Mouse (Mus musculus): ENCODE measurements around the gene Il16. TPM values are rescaled to one million over a fixed set of nuclear protein-coding genes. Genes with fewer than 3 reads are reported as not detected.

Gene Il16
- polyA plus RNA-seq, 1 experiment, result 0.47 TPM

- no peak overlapping the region for H3K4me3 ChIP-seq (ENCODE audit: insufficient read depth, low read length)
- H3K27ac ChIP-seq (ENCODE audit: insufficient read depth, low read length), result no peak overlapping the region
- TF ChIP-seq POLR2A (IDR thresholded peaks at IDR 0.05; ENCODE audit: low read depth, low read length) (no peak), CTCF (IDR thresholded peaks at IDR 0.05; ENCODE audit: borderline replicate concordance, insufficient read depth, low read length) (no peak)
- H3K4me1 ChIP-seq (ENCODE audit: control insufficient read depth, insufficient read depth, low read length), result no peaks in the 10 kb centered on the region
Observed at GRCm38 (mm10) chr7:83653605-83654051, 91.9 kb downstream of the Il16 start.

GRCm38 (mm10) chr7:83652498-83652897, 93.0 kb downstream of the Il16 start:
- Histone ChIP-seq H3K27ac (ENCODE audit: insufficient read depth, low read length) (no peak overlapping the region), H3K4me1 (ENCODE audit: control insufficient read depth, insufficient read depth, low read length) (no peaks in the 10 kb centered on the region), H3K4me3 (ENCODE audit: insufficient read depth, low read length) (no peak overlapping the region)
- TF ChIP-seq POLR2A (IDR thresholded peaks at IDR 0.05; ENCODE audit: low read depth, low read length) (no peak), CTCF (IDR thresholded peaks at IDR 0.05; ENCODE audit: borderline replicate concordance, insufficient read depth, low read length) (no peak)

DNA sequence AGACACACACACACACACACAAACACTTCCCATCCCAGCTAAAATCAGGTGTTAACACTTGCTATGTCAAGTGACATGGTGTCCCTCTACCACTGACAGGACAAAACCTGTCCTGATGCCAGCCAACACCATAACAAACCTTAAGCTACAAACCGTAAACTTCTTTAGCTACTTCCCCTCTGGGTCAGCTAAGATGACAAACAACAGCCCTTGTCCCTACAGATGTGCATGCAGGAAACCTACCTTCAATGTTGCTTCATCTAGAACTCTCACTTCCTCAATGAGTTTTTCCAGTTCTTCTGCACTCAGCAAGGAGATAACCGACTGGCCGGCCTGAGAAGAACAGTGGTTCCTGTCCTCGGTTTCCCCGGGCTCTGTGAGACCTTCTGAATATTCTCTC, 94.9 kb downstream of the Il16 start:
- TF ChIP-seq POLR2A (IDR thresholded peaks at IDR 0.05; ENCODE audit: low read depth, low read length) (no peak), CTCF (IDR thresholded peaks at IDR 0.05; ENCODE audit: borderline replicate concordance, insufficient read depth, low read length) (no peak)
- H3K4me3 ChIP-seq (ENCODE audit: insufficient read depth, low read length), result no peak overlapping the region
- no peak overlapping the region for H3K27ac ChIP-seq (ENCODE audit: insufficient read depth, low read length)
- H3K4me1 ChIP-seq (ENCODE audit: control insufficient read depth, insufficient read depth, low read length), result no peaks in the 10 kb centered on the region

- H3K27ac ChIP-seq (ENCODE audit: insufficient read depth, low read length), result no peak overlapping the region
- H3K4me1 ChIP-seq (ENCODE audit: control insufficient read depth, insufficient read depth, low read length), result no peaks in the 10 kb centered on the region
- no peak overlapping the region for H3K4me3 ChIP-seq (ENCODE audit: insufficient read depth, low read length)
- no peak for TF ChIP-seq CTCF (IDR thresholded peaks at IDR 0.05; ENCODE audit: borderline replicate concordance, insufficient read depth, low read length)
- TF ChIP-seq POLR2A (IDR thresholded peaks at IDR 0.05; ENCODE audit: low read depth, low read length), result no peak
Observed at GRCm38 (mm10) chr7:83648807-83649206, 96.7 kb downstream of the Il16 start.

DNA sequence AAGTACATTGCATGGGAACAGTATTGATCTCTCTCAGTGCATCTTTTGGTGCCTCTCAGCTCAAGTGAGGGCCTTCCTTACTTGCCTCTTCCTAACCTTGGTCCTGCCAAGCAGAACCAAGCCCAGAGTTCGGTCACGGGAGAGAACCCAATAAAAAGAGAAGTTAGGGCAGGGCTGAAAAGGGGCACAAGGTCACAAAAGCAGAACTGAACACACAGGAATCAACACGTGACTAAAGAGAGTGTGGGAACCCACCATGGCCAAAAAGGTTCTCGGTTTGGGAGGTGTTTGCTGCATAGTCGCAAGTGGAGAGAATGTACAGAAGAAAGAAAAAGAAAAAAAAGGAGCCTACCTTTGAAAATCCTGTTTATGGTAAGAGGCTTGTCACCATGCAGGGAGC, 100.0 kb downstream of the Il16 start:
- Histone ChIP-seq H3K27ac (ENCODE audit: insufficient read depth, low read length) (no peak overlapping the region), H3K4me1 (ENCODE audit: control insufficient read depth, insufficient read depth, low read length) (0 out of 2 replicates have a peak, but pooled peaks cover 4% of the 10 kb centered on the region), H3K4me3 (ENCODE audit: insufficient read depth, low read length) (no peak overlapping the region)
- TF ChIP-seq POLR2A (IDR thresholded peaks at IDR 0.05; ENCODE audit: low read depth, low read length) (no peak), CTCF (IDR thresholded peaks at IDR 0.05; ENCODE audit: borderline replicate concordance, insufficient read depth, low read length) (no peak)

GRCm38 (mm10) chr7:83644761-83645160, 100.8 kb downstream of the Il16 start:
- Histone ChIP-seq H3K4me3 (ENCODE audit: insufficient read depth, low read length) (no peak overlapping the region), H3K4me1 (ENCODE audit: control insufficient read depth, insufficient read depth, low read length) (0 out of 2 replicates have a peak, but pooled peaks cover 4% of the 10 kb centered on the region), H3K27ac (ENCODE audit: insufficient read depth, low read length) (no peak overlapping the region)
- no peak for TF ChIP-seq POLR2A (IDR thresholded peaks at IDR 0.05; ENCODE audit: low read depth, low read length)
- TF ChIP-seq CTCF (IDR thresholded peaks at IDR 0.05; ENCODE audit: borderline replicate concordance, insufficient read depth, low read length), result no peak

DNA sequence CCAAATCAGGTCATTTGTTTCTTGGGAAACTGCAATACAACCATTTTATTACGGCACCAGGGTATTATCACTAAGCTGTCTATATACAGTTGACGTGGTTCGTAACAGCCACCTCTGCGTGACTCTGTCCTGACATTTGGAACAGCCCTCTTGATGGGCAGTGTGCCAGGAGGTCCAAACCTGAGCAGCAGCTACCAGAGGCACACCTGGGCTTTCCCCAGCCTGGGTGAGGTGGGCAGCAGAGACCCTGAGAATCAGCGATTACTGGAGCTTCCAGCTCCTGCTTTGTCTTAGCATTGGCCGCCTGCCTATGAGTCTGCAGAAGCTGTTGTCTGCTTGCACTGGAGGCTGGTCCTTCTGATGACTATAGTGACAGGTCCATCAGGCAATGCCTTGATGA, 101.9 kb downstream of the Il16 start:
- Histone ChIP-seq H3K4me1 (ENCODE audit: control insufficient read depth, insufficient read depth, low read length) (0 out of 2 replicates have a peak, but pooled peaks cover 4% of the 10 kb centered on the region), H3K4me3 (ENCODE audit: insufficient read depth, low read length) (no peak overlapping the region), H3K27ac (ENCODE audit: insufficient read depth, low read length) (no peak overlapping the region)
- TF ChIP-seq POLR2A (IDR thresholded peaks at IDR 0.05; ENCODE audit: low read depth, low read length) (no peak), CTCF (IDR thresholded peaks at IDR 0.05; ENCODE audit: borderline replicate concordance, insufficient read depth, low read length) (no peak)

DNA sequence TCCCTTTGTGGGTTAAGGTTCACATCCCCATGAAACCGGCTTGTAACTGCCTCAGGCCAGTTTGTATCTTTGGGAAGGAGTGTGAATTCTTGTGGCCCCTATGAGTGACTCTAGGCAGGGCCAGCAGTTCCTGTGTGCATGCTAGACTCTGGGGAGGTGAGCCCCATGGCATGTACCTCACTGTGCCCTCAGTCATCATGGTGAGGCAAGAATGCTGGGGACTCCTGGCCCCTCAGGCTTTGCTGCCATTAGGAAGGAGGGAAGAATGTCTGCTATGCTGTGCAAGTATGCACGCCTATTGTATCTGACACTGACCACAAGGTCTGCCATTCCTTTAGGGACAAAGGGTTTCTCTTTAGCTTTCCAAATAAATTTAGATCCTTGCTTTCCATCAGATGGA, 104.4 kb downstream of the Il16 start:
- no peak overlapping the region for H3K27ac ChIP-seq (ENCODE audit: insufficient read depth, low read length)
- 0 out of 2 replicates have a peak, but pooled peaks cover 4% of the 10 kb centered on the region for H3K4me1 ChIP-seq (ENCODE audit: control insufficient read depth, insufficient read depth, low read length)
- TF ChIP-seq POLR2A (IDR thresholded peaks at IDR 0.05; ENCODE audit: low read depth, low read length), result no peak
- TF ChIP-seq CTCF (IDR thresholded peaks at IDR 0.05; ENCODE audit: borderline replicate concordance, insufficient read depth, low read length), result no peak
- no peak overlapping the region for H3K4me3 ChIP-seq (ENCODE audit: insufficient read depth, low read length)

DNA sequence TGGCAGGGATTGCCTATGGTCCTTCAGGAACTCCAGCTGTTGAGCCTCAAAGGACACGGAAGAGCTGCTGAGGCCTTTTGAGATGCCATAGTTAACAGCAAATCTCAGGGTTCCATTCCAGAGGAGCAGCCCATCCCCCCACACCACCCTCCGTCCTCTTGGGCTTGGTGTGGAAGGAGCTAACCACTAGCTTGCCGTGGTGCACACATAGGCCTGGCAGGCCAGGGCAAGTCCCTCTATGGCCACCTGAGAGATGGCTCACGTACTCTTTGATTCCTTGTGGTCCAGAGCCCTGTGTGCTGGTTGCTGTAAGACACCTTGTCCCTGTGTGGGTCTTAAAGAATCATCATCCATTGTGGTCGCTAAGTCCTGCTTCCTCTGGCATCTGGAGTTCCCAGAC, 104.9 kb downstream of the Il16 start:
- no peak for TF ChIP-seq CTCF (IDR thresholded peaks at IDR 0.05; ENCODE audit: borderline replicate concordance, insufficient read depth, low read length)
- TF ChIP-seq POLR2A (IDR thresholded peaks at IDR 0.05; ENCODE audit: low read depth, low read length), result no peak
- no peak overlapping the region for H3K27ac ChIP-seq (ENCODE audit: insufficient read depth, low read length)
- H3K4me1 ChIP-seq (ENCODE audit: control insufficient read depth, insufficient read depth, low read length), result 0 out of 2 replicates have a peak, but pooled peaks cover 4% of the 10 kb centered on the region
- H3K4me3 ChIP-seq (ENCODE audit: insufficient read depth, low read length), result no peak overlapping the region

GRCm38 (mm10) chr7:83639084-83639483, 106.4 kb downstream of the Il16 start:
- H3K4me1 ChIP-seq (ENCODE audit: control insufficient read depth, insufficient read depth, low read length), result 0 out of 2 replicates have a peak, but pooled peaks cover 4% of the 10 kb centered on the region
- no peak for TF ChIP-seq POLR2A (IDR thresholded peaks at IDR 0.05; ENCODE audit: low read depth, low read length)
- TF ChIP-seq CTCF (IDR thresholded peaks at IDR 0.05; ENCODE audit: borderline replicate concordance, insufficient read depth, low read length), result no peak
- no peak overlapping the region for H3K4me3 ChIP-seq (ENCODE audit: insufficient read depth, low read length)
- no peak overlapping the region for H3K27ac ChIP-seq (ENCODE audit: insufficient read depth, low read length)

Data from embryonic fibroblast, embryonic 13.5 days (primary cell).